Mouse (Mus musculus): ENCODE data around the gene Smyd5. TPM values are rescaled to one million over a fixed set of nuclear protein-coding genes. Genes with fewer than 3 reads are reported as not detected.

Gene Smyd5
- polyA plus RNA-seq, 1 experiment = 9.5 TPM

- H3K27me3 ChIP-seq (ENCODE audit: control insufficient read depth, insufficient read depth, low read length) = no peaks in the 10 kb centered on the region
- no peak for TF ChIP-seq CTCF (IDR thresholded peaks at IDR 0.05; ENCODE audit: extremely low read depth, insufficient read length, insufficient replicate concordance, low read depth, low read length)
- no peak for TF ChIP-seq POLR2A (IDR thresholded peaks at IDR 0.05; ENCODE audit: low read depth, low read length)
- H3K4me3 ChIP-seq (ENCODE audit: low read depth, low read length) = no peak overlapping the region
- H3K4me1 ChIP-seq (ENCODE audit: control insufficient read depth, insufficient read depth, insufficient read length, low read length) = no peaks in the 10 kb centered on the region
- no peaks in the 10 kb centered on the region for H3K36me3 ChIP-seq (ENCODE audit: control insufficient read depth, insufficient read depth, low read length)
- no peak overlapping the region for H3K27ac ChIP-seq (ENCODE audit: insufficient read depth, low read depth, low read length)
- WGBS = 83% methylated on average over 4 of the region's 4 CpGs
Observed at GRCm38 (mm10) chr6:85490252-85490651, 58.5 kb downstream of the Smyd5 start.

GRCm38 (mm10) chr6:85491606-85492005, 59.8 kb downstream of the Smyd5 start:
- H3K27me3 ChIP-seq (ENCODE audit: control insufficient read depth, insufficient read depth, low read length) = no peaks in the 10 kb centered on the region
- H3K4me1 ChIP-seq (ENCODE audit: control insufficient read depth, insufficient read depth, insufficient read length, low read length) = no peaks in the 10 kb centered on the region
- no peak overlapping the region for H3K4me3 ChIP-seq (ENCODE audit: low read depth, low read length)
- no peak overlapping the region for H3K27ac ChIP-seq (ENCODE audit: insufficient read depth, low read depth, low read length)
- TF ChIP-seq CTCF (IDR thresholded peaks at IDR 0.05; ENCODE audit: extremely low read depth, insufficient read length, insufficient replicate concordance, low read depth, low read length) (no peak), POLR2A (IDR thresholded peaks at IDR 0.05; ENCODE audit: low read depth, low read length) (no peak)
- H3K36me3 ChIP-seq (ENCODE audit: control insufficient read depth, insufficient read depth, low read length) = no peaks in the 10 kb centered on the region
- 91% methylated on average over 3 of the region's 3 CpGs for WGBS

Other genes starting within 250 kb of the Smyd5 start
- gene Emx1, start 244.6 kb upstream of the Smyd5 start, polyA plus RNA-seq (2012; rRNA removed) = not detected in 2 replicates
- gene Sfxn5, start 98.6 kb upstream of the Smyd5 start, polyA plus RNA-seq (2012; rRNA removed) = 0.63 and 1.0 TPM in 2 replicates
- 3.0 and 3.8 TPM in 2 replicates for gene Rab11fip5, start 57.4 kb upstream of the Smyd5 start, polyA plus RNA-seq (2012; rRNA removed)
- gene Noto, start 8.1 kb upstream of the Smyd5 start, polyA plus RNA-seq (2012; rRNA removed) = not detected in 2 replicates
- 39.1 and 69.7 TPM in 2 replicates for gene Cct7, start 19.5 kb downstream of the Smyd5 start, polyA plus RNA-seq (2012; rRNA removed)
- 10.9 and 15.9 TPM in 2 replicates for gene Pradc1, start 20.0 kb downstream of the Smyd5 start, polyA plus RNA-seq (2012; rRNA removed)
- gene Fbxo41, start 71.0 kb downstream of the Smyd5 start, polyA plus RNA-seq (2012; rRNA removed) = 0.19 and 0.22 TPM in 2 replicates
- gene Egr4, start 81.6 kb downstream of the Smyd5 start, polyA plus RNA-seq (2012; rRNA removed) = not detected in 2 replicates
- 0.10 and 0.22 TPM in 2 replicates for gene Alms1, start 155.5 kb downstream of the Smyd5 start, polyA plus RNA-seq (2012; rRNA removed)

All from small intestine, adult 2 months (tissue).